Mouse (Mus musculus): ENCODE measurements around the gene Eva1c.

DNA sequence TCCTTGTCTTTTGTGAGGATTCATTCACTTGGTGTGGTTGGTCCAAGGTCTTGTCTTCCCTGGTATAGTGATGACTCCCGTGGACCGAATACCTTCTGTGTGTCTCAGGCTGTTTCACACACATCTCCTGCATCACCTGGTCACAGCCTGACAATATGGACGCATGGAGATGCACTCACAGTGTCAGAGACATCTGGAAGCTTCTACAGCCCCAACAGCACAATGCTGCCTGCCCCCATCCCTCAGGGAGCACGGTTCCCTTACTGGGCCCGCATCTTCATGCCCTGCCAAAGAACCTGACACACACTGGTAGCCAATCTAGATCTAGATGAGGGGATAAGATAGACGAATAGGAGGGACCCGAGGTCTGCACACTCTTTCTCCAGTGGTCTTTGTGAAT, 2.6 kb downstream of the Eva1c start:
- no peak for TF ChIP-seq POLR2A (IDR thresholded peaks at IDR 0.05; ENCODE audit: borderline replicate concordance, extremely low read depth, insufficient read depth, insufficient read length, poor library complexity, severe bottlenecking)
- no peak for TF ChIP-seq CTCF (IDR thresholded peaks at IDR 0.05; ENCODE audit: borderline replicate concordance, extremely low read depth, insufficient read depth, insufficient read length)

Data from brain, embryonic 14.5 days (tissue).